Mouse (Mus musculus): ENCODE measurements around the gene Rps12-ps3. TPM values are rescaled to one million over a fixed set of nuclear protein-coding genes. Genes with fewer than 3 reads are reported as not detected.

The Rps12-ps3 gene
- total and polyA plus RNA-seq, 2 experiments from 2014 or later = 1.4 to 123 TPM

GRCm38 (mm10) chr19:59359202-59359601 is 37.1 kb downstream of the Rps12-ps3 start:
- H3K4me2 ChIP-seq (ENCODE audit: low read depth, low read length) = no peak overlapping the region
- WGBS = 11% methylated on average over 4 of the region's 4 CpGs
- no peak overlapping the region for H3K4me3 ChIP-seq (ENCODE audit: low read depth, low read length)
- ATAC-seq (ENCODE audit: insufficient read depth, low read depth) (no peak), DNase-seq (ENCODE audit: low spot score) (no peak)
- no peaks in the 10 kb centered on the region for H3K9me3 ChIP-seq (replicated peaks; ENCODE audit: control insufficient read depth, low read length)
- no peak overlapping the region for H3K9ac ChIP-seq (replicated peaks; ENCODE audit: low read depth, low read length)
- TF ChIP-seq EP300 (IDR thresholded peaks at IDR 0.05; ENCODE audit: low read depth) = no peak
- no peak for TF ChIP-seq CTCF (IDR thresholded peaks at IDR 0.05; ENCODE audit: low read depth)
- 0 out of 2 replicates have a peak, but pooled peaks cover 9% of the 10 kb centered on the region for H3K27me3 ChIP-seq (ENCODE audit: control insufficient read depth, insufficient read depth, low read length)
- 0 out of 2 replicates have a peak, but pooled peaks cover 4% of the 10 kb centered on the region for H3K4me1 ChIP-seq (ENCODE audit: control insufficient read depth, insufficient read depth)
- no peak overlapping the region for H3K27ac ChIP-seq (ENCODE audit: low read depth)
- no peaks in the 10 kb centered on the region for H3K36me3 ChIP-seq (replicated peaks; ENCODE audit: control insufficient read depth, insufficient read depth, low read length)

GRCm38 (mm10) chr19:59360486-59360896 is 38.4 kb downstream of the Rps12-ps3 start:
- TF ChIP-seq CTCF (IDR thresholded peaks at IDR 0.05; ENCODE audit: low read depth) = no peak
- no peak for TF ChIP-seq EP300 (IDR thresholded peaks at IDR 0.05; ENCODE audit: low read depth)
- Histone ChIP-seq H3K9me3 (replicated peaks; ENCODE audit: control insufficient read depth, low read length) (no peaks in the 10 kb centered on the region), H3K4me3 (ENCODE audit: low read depth, low read length) (no peak overlapping the region), H3K9ac (replicated peaks; ENCODE audit: low read depth, low read length) (no peak overlapping the region), H3K4me1 (ENCODE audit: control insufficient read depth, insufficient read depth) (0 out of 2 replicates have a peak, but pooled peaks cover 4% of the 10 kb centered on the region), H3K36me3 (replicated peaks; ENCODE audit: control insufficient read depth, insufficient read depth, low read length) (no peaks in the 10 kb centered on the region), H3K4me2 (ENCODE audit: low read depth, low read length) (no peak overlapping the region), H3K27ac (ENCODE audit: low read depth) (no peak overlapping the region), H3K27me3 (ENCODE audit: control insufficient read depth, insufficient read depth, low read length) (0 out of 2 replicates have a peak, but pooled peaks cover 9% of the 10 kb centered on the region)
- no peak for DNase-seq (ENCODE audit: low spot score)
- WGBS = 64% methylated on average over 2 of the region's 2 CpGs
- no peak for ATAC-seq (ENCODE audit: insufficient read depth, low read depth)

GRCm38 (mm10) chr19:59362646-59363045 is 40.6 kb downstream of the Rps12-ps3 start:
- no peaks in the 10 kb centered on the region for H3K4me1 ChIP-seq (ENCODE audit: control insufficient read depth, insufficient read depth)
- H3K9ac ChIP-seq (replicated peaks; ENCODE audit: low read depth, low read length) = no peak overlapping the region
- 72% methylated on average over 6 of the region's 6 CpGs for WGBS
- TF ChIP-seq CTCF (IDR thresholded peaks at IDR 0.05; ENCODE audit: low read depth) (no peak), EP300 (IDR thresholded peaks at IDR 0.05; ENCODE audit: low read depth) (no peak)
- H3K27me3 ChIP-seq (ENCODE audit: control insufficient read depth, insufficient read depth, low read length) = 0 out of 2 replicates have a peak, but pooled peaks cover 4% of the 10 kb centered on the region
- no peaks in the 10 kb centered on the region for H3K9me3 ChIP-seq (replicated peaks; ENCODE audit: control insufficient read depth, low read length)
- no peaks in the 10 kb centered on the region for H3K36me3 ChIP-seq (replicated peaks; ENCODE audit: control insufficient read depth, insufficient read depth, low read length)
- no peak for ATAC-seq (ENCODE audit: insufficient read depth, low read depth)
- H3K4me2 ChIP-seq (ENCODE audit: low read depth, low read length) = no peak overlapping the region
- no peak overlapping the region for H3K27ac ChIP-seq (ENCODE audit: low read depth)
- no peak for DNase-seq (ENCODE audit: low spot score)
- H3K4me3 ChIP-seq (ENCODE audit: low read depth, low read length) = no peak overlapping the region

- H3K36me3 ChIP-seq (replicated peaks; ENCODE audit: control insufficient read depth, insufficient read depth, low read length) = no peaks in the 10 kb centered on the region
- H3K4me2 ChIP-seq (ENCODE audit: low read depth, low read length) = no peak overlapping the region
- TF ChIP-seq EP300 (IDR thresholded peaks at IDR 0.05; ENCODE audit: low read depth) = no peak
- no peak for TF ChIP-seq CTCF (IDR thresholded peaks at IDR 0.05; ENCODE audit: low read depth)
- no peak overlapping the region for H3K27ac ChIP-seq (ENCODE audit: low read depth)
- WGBS = 77% methylated on average over 3 of the region's 3 CpGs
- no peak overlapping the region for H3K4me3 ChIP-seq (ENCODE audit: low read depth, low read length)
- DNase-seq (ENCODE audit: low spot score) (no peak), ATAC-seq (ENCODE audit: insufficient read depth, low read depth) (no peak)
- H3K27me3 ChIP-seq (ENCODE audit: control insufficient read depth, insufficient read depth, low read length) = no peaks in the 10 kb centered on the region
- H3K9me3 ChIP-seq (replicated peaks; ENCODE audit: control insufficient read depth, low read length) = no peaks in the 10 kb centered on the region
- no peak overlapping the region for H3K9ac ChIP-seq (replicated peaks; ENCODE audit: low read depth, low read length)
- no peaks in the 10 kb centered on the region for H3K4me1 ChIP-seq (ENCODE audit: control insufficient read depth, insufficient read depth)
Observed at GRCm38 (mm10) chr19:59363666-59364065, 41.6 kb downstream of the Rps12-ps3 start.

GRCm38 (mm10) chr19:59366724-59367123 is 44.6 kb downstream of the Rps12-ps3 start:
- Histone ChIP-seq H3K4me2 (ENCODE audit: low read depth, low read length) (no peak overlapping the region), H3K4me3 (ENCODE audit: low read depth, low read length) (no peak overlapping the region), H3K27ac (ENCODE audit: low read depth) (no peak overlapping the region), H3K36me3 (replicated peaks; ENCODE audit: control insufficient read depth, insufficient read depth, low read length) (no peaks in the 10 kb centered on the region), H3K4me1 (ENCODE audit: control insufficient read depth, insufficient read depth) (no peaks in the 10 kb centered on the region), H3K9ac (replicated peaks; ENCODE audit: low read depth, low read length) (no peak overlapping the region), H3K27me3 (ENCODE audit: control insufficient read depth, insufficient read depth, low read length) (no peaks in the 10 kb centered on the region), H3K9me3 (replicated peaks; ENCODE audit: control insufficient read depth, low read length) (no peaks in the 10 kb centered on the region)
- TF ChIP-seq CTCF (IDR thresholded peaks at IDR 0.05; ENCODE audit: low read depth) (no peak), EP300 (IDR thresholded peaks at IDR 0.05; ENCODE audit: low read depth) (no peak)
- WGBS = 76% methylated on average over 3 of the region's 3 CpGs
- no peak for ATAC-seq (ENCODE audit: insufficient read depth, low read depth)
- no peak for DNase-seq (ENCODE audit: low spot score)

- no peak overlapping the region for H3K27ac ChIP-seq (ENCODE audit: low read depth)
- TF ChIP-seq EP300 (IDR thresholded peaks at IDR 0.05; ENCODE audit: low read depth) = no peak
- TF ChIP-seq CTCF (IDR thresholded peaks at IDR 0.05; ENCODE audit: low read depth) = no peak
- WGBS = 71% methylated on average over 4 of the region's 4 CpGs
Observed at GRCm38 (mm10) chr19:59367892-59368291, 45.8 kb downstream of the Rps12-ps3 start.

More at GRCm38 (mm10) chr19:59367892-59368291, 45.8 kb downstream of the Rps12-ps3 start:
- ATAC-seq (ENCODE audit: insufficient read depth, low read depth) = no peak
- Histone ChIP-seq H3K36me3 (replicated peaks; ENCODE audit: control insufficient read depth, insufficient read depth, low read length) (no peaks in the 10 kb centered on the region), H3K4me3 (ENCODE audit: low read depth, low read length) (no peak overlapping the region), H3K9me3 (replicated peaks; ENCODE audit: control insufficient read depth, low read length) (0 out of 2 replicates have a peak, but pooled peaks cover 2% of the 10 kb centered on the region), H3K9ac (replicated peaks; ENCODE audit: low read depth, low read length) (no peak overlapping the region), H3K4me1 (ENCODE audit: control insufficient read depth, insufficient read depth) (no peaks in the 10 kb centered on the region), H3K4me2 (ENCODE audit: low read depth, low read length) (no peak overlapping the region), H3K27me3 (ENCODE audit: control insufficient read depth, insufficient read depth, low read length) (no peaks in the 10 kb centered on the region)
- DNase-seq (ENCODE audit: low spot score) = no peak

Measured in heart, postnatal 0 days (tissue).